Mouse (Mus musculus) kidney, postnatal 0 days (tissue): ENCODE measurements around the gene Stx8. TPM values are rescaled to one million over a fixed set of nuclear protein-coding genes. Genes with fewer than 3 reads are reported as not detected.

ENCODE experiments used
- ATAC-seq: fragments of 200-750 bp; cut with Nextera tagmentation; replicated peaks from 2 replicates; pipeline ENCODE4 v1.8.0; 2017; ENCODE audit warnings: low read depth, moderate number of reproducible peaks, moderate TSS enrichment, moderate library complexity; ENCODE audit not compliant: low FRiP score
- DNase-seq: peaks from one replicate; pipeline ENCODE4 v3.0.0-alpha.2; 2016; ENCODE audit warnings: low spot score
- H3K27ac ChIP-seq: fragments of 300-500 bp; sonication (generic); 2 replicates; pipeline ENCODE4 v1.5.1; 2014; ENCODE audit warnings: mild to moderate bottlenecking
- H3K27me3 ChIP-seq: fragments of 300-500 bp; sonication (generic); 2 replicates; pipeline ENCODE4 v1.6.1; 2014; ENCODE audit warnings: low read length, mixed read lengths; ENCODE audit not compliant: insufficient read depth
- H3K36me3 ChIP-seq: fragments of 300-500 bp; sonication (generic); 2 replicates; pipeline ENCODE4 v1.6.1; 2014; ENCODE audit warnings: low read length, mixed read lengths; ENCODE audit not compliant: insufficient read depth
- H3K4me1 ChIP-seq: fragments of 300-500 bp; sonication (generic); replicated peaks from 2 replicates; pipeline ENCODE4 v1.6.1; 2014; ENCODE audit warnings: antibody characterized with exemption, low read length, mixed read lengths; ENCODE audit not compliant: insufficient read depth
- H3K4me2 ChIP-seq: fragments of 300-500 bp; sonication (generic); 2 replicates; pipeline ENCODE4 v1.6.1; 2014; ENCODE audit warnings: mild to moderate bottlenecking, low read length, moderate library complexity, mixed read lengths
- H3K4me3 ChIP-seq: fragments of 300-500 bp; sonication (generic); replicated peaks from 2 replicates; pipeline ENCODE4 v1.5.1; 2014; ENCODE audit warnings: low read depth, low read length
- H3K9ac ChIP-seq: fragments of 300-500 bp; sonication (generic); 2 replicates; pipeline ENCODE4 v1.6.1; 2014; ENCODE audit warnings: low read depth, low read length
- H3K9me3 ChIP-seq: fragments of 300-500 bp; sonication (generic); replicated peaks from 2 replicates; pipeline ENCODE4 v1.6.1; 2016; ENCODE audit warnings: low read length, inconsistent platforms, mixed read lengths
- CTCF ChIP-seq: IDR thresholded peaks from 2 replicates; pipeline ENCODE4 v1.5.1; 2016; ENCODE audit warnings: antibody characterized with exemption, low read depth, mild to moderate bottlenecking, moderate library complexity
- WGBS: fragments of 180-500 bp; shearing (Covaris S2); extraction: QIAGEN DNeasy Blood & Tissue Kit; methylation state at CpG from one replicate; pipeline ENCODE4 v1.1.7; 2014; 5-methylcytosine and 5-hydroxymethylcytosine counted together
- polyA plus RNA-seq: library from polyadenylated mRNA; unstranded; fragments of >200 nt; fragmentation: Nextera tagmentation; extraction: Ambion mirVana; gene quantifications from 2 replicates; pipeline ENCODE4 v1.2.1, GENCODE M21; 2015

Gene Stx8
- polyA plus RNA-seq, 1 experiment from 2014 or later: 84.5 TPM

DNA sequence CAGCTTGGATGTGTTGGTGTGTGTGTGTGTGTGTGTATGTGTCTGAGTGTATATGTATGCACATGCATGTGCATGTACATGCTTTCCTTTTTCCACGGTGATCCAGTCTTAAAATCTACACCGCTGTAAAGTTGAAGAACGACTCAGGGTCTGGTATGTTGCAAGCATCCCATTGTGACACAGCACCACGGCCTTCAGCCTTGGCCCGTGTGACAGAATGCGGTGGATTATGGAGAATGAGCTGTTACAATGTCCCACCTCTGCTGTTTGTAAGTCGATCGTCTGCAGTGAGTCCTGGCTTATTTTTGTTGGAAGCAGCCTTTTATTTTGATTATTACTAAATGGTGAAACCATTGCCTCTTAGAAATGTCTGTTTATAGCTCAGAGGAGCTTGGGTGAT, 52.2 kb downstream of the Stx8 start:
- DNase-seq: no peak
- Histone ChIP-seq H3K4me3 (no peak overlapping the region), H3K9ac (no peak overlapping the region), H3K4me2 (no peak overlapping the region), H3K4me1 (peaks cover 8% of the 10 kb centered on the region; the same call in 1 of the 2 replicates), H3K36me3 (0 out of 2 replicates have a peak, but pooled peaks cover 3% of the 10 kb centered on the region), H3K9me3 (no peaks in the 10 kb centered on the region), H3K27me3 (no peaks in the 10 kb centered on the region), H3K27ac (no peak overlapping the region)
- WGBS: 78% methylated on average over 8 of the region's 8 CpGs
- TF ChIP-seq CTCF: no peak
- no peak for ATAC-seq

DNA sequence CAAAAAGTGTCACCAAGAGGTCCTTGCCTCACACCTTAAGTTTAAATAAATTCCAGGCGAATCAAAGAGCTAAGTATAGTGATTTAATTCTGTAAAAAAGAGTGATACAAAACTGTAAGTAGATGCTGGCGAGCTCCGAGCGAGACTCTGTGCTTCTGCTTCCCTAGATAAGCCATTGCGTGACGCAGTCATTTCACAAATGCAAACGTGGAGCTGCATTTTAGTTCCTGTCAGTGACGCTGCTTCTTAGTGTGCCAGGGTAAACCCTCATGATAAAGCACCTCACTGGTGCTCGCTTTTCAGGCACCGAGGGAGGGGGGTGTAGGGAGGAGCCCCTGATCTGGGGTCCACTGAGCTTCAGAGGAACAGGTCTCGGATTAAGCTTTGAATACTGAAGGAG, 53.2 kb downstream of the Stx8 start:
- TF ChIP-seq CTCF: no peak
- Histone ChIP-seq H3K4me3 (no peak overlapping the region), H3K9me3 (no peaks in the 10 kb centered on the region), H3K27me3 (no peaks in the 10 kb centered on the region), H3K4me1 (peaks cover 15% of the 10 kb centered on the region), H3K36me3 (0 out of 2 replicates have a peak, but pooled peaks cover 3% of the 10 kb centered on the region), H3K9ac (no peak overlapping the region), H3K4me2 (no peak overlapping the region), H3K27ac (no peak overlapping the region)
- no peak for ATAC-seq
- WGBS: 67% methylated on average over 11 of the region's 11 CpGs
- DNase-seq: no peak

GRCm38 (mm10) chr11:68021976-68022375, 56.0 kb downstream of the Stx8 start:
- ATAC-seq (no peak), DNase-seq (no peak)
- WGBS: 89% methylated on average over 7 of the region's 7 CpGs
- H3K9me3 ChIP-seq: no peaks in the 10 kb centered on the region
- H3K36me3 ChIP-seq: 0 out of 2 replicates have a peak, but pooled peaks cover 3% of the 10 kb centered on the region
- H3K4me3 ChIP-seq: no peak overlapping the region
- no peaks in the 10 kb centered on the region for H3K27me3 ChIP-seq
- no peak for TF ChIP-seq CTCF
- H3K27ac ChIP-seq: no peak overlapping the region
- no peak overlapping the region for H3K9ac ChIP-seq
- H3K4me1 ChIP-seq: peaks cover 15% of the 10 kb centered on the region
- H3K4me2 ChIP-seq: no peak overlapping the region

DNA sequence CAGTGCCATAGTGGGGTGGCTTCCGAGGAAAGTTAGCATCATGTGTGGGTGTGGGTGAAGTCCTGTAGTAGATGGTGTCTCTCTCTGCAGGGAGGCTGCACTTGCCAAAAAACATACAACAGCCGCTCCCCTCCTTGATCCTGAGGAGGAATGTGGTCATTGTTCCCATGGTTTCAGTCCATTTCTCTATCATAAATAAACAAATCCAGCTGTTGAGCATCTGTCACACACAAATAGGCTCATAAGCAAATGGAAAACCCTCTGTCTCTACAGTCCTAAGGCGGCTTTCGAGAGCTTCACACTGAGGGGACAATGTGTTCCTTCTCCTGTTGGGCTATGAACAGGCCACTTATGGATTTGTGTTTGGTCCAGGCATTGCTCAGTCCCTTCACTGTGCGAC, 56.9 kb downstream of the Stx8 start:
- no peak for TF ChIP-seq CTCF
- peaks cover 11% of the 10 kb centered on the region for H3K4me1 ChIP-seq
- WGBS: 52% methylated on average over 5 of the region's 5 CpGs
- peak; percentile 82 for DNase-seq
- ATAC-seq: no peak
- no peak overlapping the region for H3K4me3 ChIP-seq
- H3K27me3 ChIP-seq: no peaks in the 10 kb centered on the region
- no peak overlapping the region for H3K4me2 ChIP-seq
- H3K36me3 ChIP-seq: 0 out of 2 replicates have a peak, but pooled peaks cover 3% of the 10 kb centered on the region
- H3K9ac ChIP-seq: no peak overlapping the region
- no peaks in the 10 kb centered on the region for H3K9me3 ChIP-seq
- no peak overlapping the region for H3K27ac ChIP-seq

- H3K27me3 ChIP-seq: no peaks in the 10 kb centered on the region
- H3K9ac ChIP-seq: no peak overlapping the region
- H3K36me3 ChIP-seq: 0 out of 2 replicates have a peak, but pooled peaks cover 3% of the 10 kb centered on the region
- TF ChIP-seq CTCF: no peak
- no peak overlapping the region for H3K4me3 ChIP-seq
- H3K4me1 ChIP-seq: peaks cover 11% of the 10 kb centered on the region
- no peak overlapping the region for H3K27ac ChIP-seq
- H3K4me2 ChIP-seq: no peak overlapping the region
- H3K9me3 ChIP-seq: no peaks in the 10 kb centered on the region
- WGBS: 48% methylated on average over 8 of the region's 8 CpGs
- DNase-seq (no peak), ATAC-seq (no peak)
Measured at GRCm38 (mm10) chr11:68023811-68024369, 57.9 kb downstream of the Stx8 start.

DNA sequence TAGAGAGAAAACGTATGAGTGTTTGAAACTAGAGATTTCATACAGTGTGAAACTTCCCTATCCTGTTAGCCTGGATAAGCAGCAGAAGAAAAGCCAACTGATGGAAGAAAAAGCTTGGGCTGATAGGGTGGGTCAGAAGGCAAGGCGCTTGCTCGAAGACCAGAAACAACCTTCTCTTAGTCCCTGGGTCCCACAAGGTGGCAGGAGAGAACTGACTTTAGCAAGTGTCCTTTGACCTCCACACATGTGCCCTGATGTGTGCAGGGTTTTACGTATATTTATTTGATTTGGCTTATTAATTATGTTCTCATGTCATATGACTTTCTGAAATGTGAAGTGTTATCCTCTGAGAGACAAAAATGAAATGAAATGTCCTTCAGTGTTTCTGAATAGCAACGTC, 60.6 kb downstream of the Stx8 start:
- no peaks in the 10 kb centered on the region for H3K27me3 ChIP-seq
- H3K4me2 ChIP-seq: no peak overlapping the region
- no peak overlapping the region for H3K9ac ChIP-seq
- 90% methylated on average over 5 of the region's 5 CpGs for WGBS
- H3K9me3 ChIP-seq: no peaks in the 10 kb centered on the region
- H3K27ac ChIP-seq: no peak overlapping the region
- DNase-seq: no peak
- ATAC-seq: no peak
- peaks cover 11% of the 10 kb centered on the region for H3K4me1 ChIP-seq
- no peak overlapping the region for H3K4me3 ChIP-seq
- peak; percentile 41; the same call in 1 of the 2 replicates for TF ChIP-seq CTCF
- H3K36me3 ChIP-seq: no peaks in the 10 kb centered on the region

- H3K9ac ChIP-seq: no peak overlapping the region
- H3K4me1 ChIP-seq: no peaks in the 10 kb centered on the region
- ATAC-seq (0 out of 2 replicates have a peak, but pooled peaks have one; percentile 43), DNase-seq (no peak)
- no peaks in the 10 kb centered on the region for H3K9me3 ChIP-seq
- no peak overlapping the region for H3K4me3 ChIP-seq
- no peak overlapping the region for H3K4me2 ChIP-seq
- H3K36me3 ChIP-seq: no peaks in the 10 kb centered on the region
- no peaks in the 10 kb centered on the region for H3K27me3 ChIP-seq
- TF ChIP-seq CTCF: no peak
- no peak overlapping the region for H3K27ac ChIP-seq
- 22% methylated on average over 4 of the region's 4 CpGs for WGBS
Measured at GRCm38 (mm10) chr11:68029079-68029478, 63.1 kb downstream of the Stx8 start.
